Mouse (Mus musculus): ENCODE data around the gene Ptprn2. TPM values are rescaled to one million over a fixed set of nuclear protein-coding genes. Genes with fewer than 3 reads are reported as not detected.

Gene Ptprn2
- polyA plus RNA-seq, 1 experiment from 2014 or later: 0.15 TPM

DNA sequence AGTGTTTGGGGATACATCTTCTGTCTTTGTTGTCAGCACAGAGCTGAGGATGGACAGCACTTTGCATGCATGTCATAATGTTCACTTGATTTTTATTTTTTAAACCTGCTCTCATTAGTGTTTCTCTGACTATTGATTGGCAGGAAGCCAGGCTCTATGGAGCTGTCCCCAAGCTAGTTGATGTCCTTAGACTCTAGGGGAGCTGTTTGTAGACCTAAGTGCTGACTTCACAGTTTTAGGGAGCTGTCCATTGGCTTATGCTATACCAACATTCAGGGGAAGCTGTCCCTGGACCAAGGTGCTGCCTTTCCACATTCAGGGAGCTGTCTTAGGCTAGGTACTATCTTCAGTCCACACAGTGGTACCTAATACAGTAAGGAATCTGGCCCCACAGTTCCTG lies 360.7 kb downstream of the Ptprn2 start:
- ATAC-seq (ENCODE audit: extremely low read depth, insufficient number of reproducible peaks, low FRiP score, low TSS enrichment): no peak
- no peaks in the 10 kb centered on the region for H3K27me3 ChIP-seq (replicated peaks)
- H3K4me2 ChIP-seq: no peak overlapping the region

DNA sequence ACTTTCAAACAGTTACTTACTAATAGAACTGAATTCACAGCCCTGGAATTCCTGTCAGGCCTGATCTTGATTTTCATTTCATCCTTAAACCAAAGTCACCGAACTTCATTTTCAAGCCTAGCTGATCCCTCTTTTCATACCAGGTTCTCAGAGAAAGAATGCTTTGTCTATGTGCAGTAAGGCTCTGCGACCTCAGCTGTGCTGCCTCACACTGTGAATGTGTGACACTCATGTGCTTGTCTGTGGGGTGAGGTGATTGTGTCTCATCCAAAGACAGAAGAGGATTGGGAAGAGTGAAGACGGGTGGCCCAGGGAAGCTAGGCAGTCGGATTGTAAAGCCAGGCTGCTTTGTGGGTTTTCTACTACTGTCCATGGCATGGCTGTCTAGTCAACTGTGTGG lies 361.5 kb downstream of the Ptprn2 start:
- Histone ChIP-seq H3K36me3 (no peaks in the 10 kb centered on the region), H3K4me1 (no peaks in the 10 kb centered on the region), H3K9ac (no peak overlapping the region), H3K4me2 (no peak overlapping the region), H3K9me3 (no peaks in the 10 kb centered on the region), H3K27ac (replicated peaks) (no peak overlapping the region), H3K27me3 (replicated peaks) (no peaks in the 10 kb centered on the region), H3K4me3 (no peak overlapping the region)
- 72% methylated on average over 4 of the region's 4 CpGs for WGBS
- ATAC-seq (ENCODE audit: extremely low read depth, insufficient number of reproducible peaks, low FRiP score, low TSS enrichment): no peak

More for the DNA sequence above, 360.7 kb downstream of the Ptprn2 start:
- Histone ChIP-seq H3K27ac (replicated peaks) (no peak overlapping the region), H3K9ac (no peak overlapping the region), H3K4me3 (no peak overlapping the region), H3K4me1 (no peaks in the 10 kb centered on the region), H3K9me3 (no peaks in the 10 kb centered on the region), H3K36me3 (no peaks in the 10 kb centered on the region)

DNA sequence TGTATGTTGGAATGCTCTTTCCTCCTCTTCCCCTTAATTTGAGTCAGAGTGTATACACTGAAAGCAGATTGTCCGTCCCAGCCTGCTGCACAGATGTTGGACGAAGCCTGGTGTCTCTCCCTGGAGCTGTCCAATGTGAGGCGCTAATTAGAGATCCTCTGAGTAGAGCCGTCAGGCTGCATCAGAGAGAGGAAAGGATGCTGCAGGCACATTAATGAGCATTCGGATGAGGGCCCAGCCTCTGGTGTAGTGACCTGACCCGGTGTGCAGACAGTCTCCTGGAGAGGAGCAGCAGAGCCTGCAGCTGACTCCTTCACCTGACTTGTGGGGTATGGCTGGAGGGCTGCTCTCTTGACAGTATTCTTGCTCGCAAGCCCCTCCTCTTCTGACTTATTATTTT lies 370.8 kb downstream of the Ptprn2 start:
- H3K4me3 ChIP-seq: no peak overlapping the region
- no peaks in the 10 kb centered on the region for H3K4me1 ChIP-seq
- H3K36me3 ChIP-seq: no peaks in the 10 kb centered on the region
- H3K9me3 ChIP-seq: no peaks in the 10 kb centered on the region
- ATAC-seq (ENCODE audit: extremely low read depth, insufficient number of reproducible peaks, low FRiP score, low TSS enrichment): no peak
- no peak overlapping the region for H3K9ac ChIP-seq
- no peak overlapping the region for H3K27ac ChIP-seq (replicated peaks)
- 52% methylated on average over 7 of the region's 7 CpGs for WGBS
- no peaks in the 10 kb centered on the region for H3K27me3 ChIP-seq (replicated peaks)
- no peak overlapping the region for H3K4me2 ChIP-seq

DNA sequence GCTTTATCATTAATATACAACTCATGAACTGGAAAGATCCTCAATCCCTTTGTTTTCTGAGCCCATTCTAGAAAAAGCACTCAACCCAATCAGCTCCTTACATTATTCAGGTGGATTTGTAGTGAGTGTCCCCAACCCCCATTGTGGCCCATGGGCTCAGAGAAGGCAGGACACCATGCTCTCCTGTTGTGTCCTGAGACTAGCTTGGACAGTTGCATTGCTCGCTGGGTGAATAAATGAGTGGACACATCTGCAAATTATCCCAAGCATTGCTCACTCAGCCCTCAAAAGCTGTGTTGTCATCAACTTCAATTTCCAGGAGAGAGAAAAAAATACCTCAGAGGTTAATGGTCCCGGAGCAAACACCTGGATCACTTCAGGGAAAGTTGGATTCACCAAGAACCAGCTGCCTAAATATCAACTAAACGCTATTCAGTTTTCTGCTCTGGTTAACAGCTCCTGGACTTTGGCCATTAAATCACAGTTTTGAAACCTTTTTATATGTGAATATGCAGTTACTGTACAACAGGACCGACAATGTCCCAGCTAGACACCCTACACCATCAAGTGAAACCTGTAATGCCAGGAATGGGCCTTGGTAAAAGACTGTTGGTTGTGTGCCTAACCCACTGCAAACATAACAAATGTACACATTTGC lies 376.0 kb downstream of the Ptprn2 start:
- no peak for ATAC-seq (ENCODE audit: extremely low read depth, insufficient number of reproducible peaks, low FRiP score, low TSS enrichment)
- H3K9ac ChIP-seq: no peak overlapping the region
- H3K4me2 ChIP-seq: no peak overlapping the region
- no peaks in the 10 kb centered on the region for H3K27me3 ChIP-seq (replicated peaks)
- H3K36me3 ChIP-seq: no peaks in the 10 kb centered on the region
- H3K9me3 ChIP-seq: no peaks in the 10 kb centered on the region
- no peak overlapping the region for H3K27ac ChIP-seq (replicated peaks)
- H3K4me3 ChIP-seq: no peak overlapping the region
- 78% methylated on average over 4 of the region's 4 CpGs for WGBS
- H3K4me1 ChIP-seq: no peaks in the 10 kb centered on the region

DNA sequence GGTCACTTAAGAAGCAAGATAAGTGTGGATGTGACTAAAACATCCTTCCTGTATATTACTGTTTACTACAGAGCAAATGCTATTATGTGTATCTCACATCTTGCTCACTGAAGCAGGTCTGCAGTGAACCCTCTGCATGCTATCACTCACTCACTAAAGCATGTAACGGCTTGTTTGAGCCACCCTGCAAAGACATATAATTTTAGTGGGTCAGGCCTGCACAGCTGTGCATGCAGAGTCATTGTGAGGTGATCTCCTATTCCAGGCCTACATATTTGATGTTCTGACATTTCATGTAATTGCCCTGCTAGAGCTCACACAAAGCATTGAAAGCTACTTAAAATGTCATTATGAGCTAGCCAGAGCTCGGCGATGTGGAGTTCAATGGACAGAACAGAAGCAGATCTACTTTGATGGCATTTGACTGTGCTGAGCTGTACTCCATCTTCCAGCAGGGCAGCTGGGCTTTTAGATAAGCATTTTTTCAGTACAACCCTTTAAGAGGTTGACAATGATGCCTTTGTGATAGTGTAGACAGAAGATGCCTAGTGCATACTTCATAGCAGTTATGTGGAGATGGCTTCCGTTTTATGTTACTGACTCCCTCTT lies 377.9 kb downstream of the Ptprn2 start:
- no peaks in the 10 kb centered on the region for H3K36me3 ChIP-seq
- no peak overlapping the region for H3K4me3 ChIP-seq
- H3K9me3 ChIP-seq: no peaks in the 10 kb centered on the region
- no peaks in the 10 kb centered on the region for H3K27me3 ChIP-seq (replicated peaks)
- no peak for ATAC-seq (ENCODE audit: extremely low read depth, insufficient number of reproducible peaks, low FRiP score, low TSS enrichment)
- 72% methylated on average over 4 of the region's 4 CpGs for WGBS
- no peak overlapping the region for H3K27ac ChIP-seq (replicated peaks)
- no peaks in the 10 kb centered on the region for H3K4me1 ChIP-seq
- H3K9ac ChIP-seq: no peak overlapping the region
- no peak overlapping the region for H3K4me2 ChIP-seq

DNA sequence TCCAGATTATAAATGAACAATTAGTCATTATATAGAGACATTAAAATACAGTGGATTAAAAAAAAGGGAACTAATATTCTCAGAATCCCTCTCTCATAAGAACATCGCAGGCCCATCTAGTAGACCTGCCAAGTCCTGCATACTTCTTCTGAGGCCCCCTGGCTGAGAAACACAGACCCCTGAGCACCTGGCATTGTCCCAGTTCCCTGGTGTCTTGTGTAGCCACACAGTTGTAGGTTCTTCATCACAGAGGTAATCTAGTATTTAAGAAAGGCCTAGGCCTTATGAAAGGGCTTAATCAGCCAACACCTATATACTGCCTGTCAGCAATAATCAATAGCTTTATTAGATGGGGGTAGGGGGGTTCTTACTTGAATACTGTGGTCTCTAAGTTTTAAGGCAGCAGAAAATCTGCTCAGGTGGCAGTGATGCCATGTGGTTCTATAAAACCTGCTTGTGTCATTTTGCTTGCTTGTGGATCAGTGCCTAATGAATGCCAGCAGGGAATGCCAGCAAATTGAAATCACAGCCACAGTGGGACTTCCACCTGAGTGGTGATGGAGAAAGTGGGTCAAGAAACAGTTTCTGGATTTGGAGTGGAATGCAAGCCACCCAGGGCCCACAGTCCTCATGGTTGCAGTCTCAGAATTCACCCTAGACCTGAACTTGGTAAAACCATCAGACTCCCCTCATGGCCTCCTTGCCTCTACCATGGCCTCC lies 388.5 kb downstream of the Ptprn2 start:
- no peak overlapping the region for H3K9ac ChIP-seq

DNA sequence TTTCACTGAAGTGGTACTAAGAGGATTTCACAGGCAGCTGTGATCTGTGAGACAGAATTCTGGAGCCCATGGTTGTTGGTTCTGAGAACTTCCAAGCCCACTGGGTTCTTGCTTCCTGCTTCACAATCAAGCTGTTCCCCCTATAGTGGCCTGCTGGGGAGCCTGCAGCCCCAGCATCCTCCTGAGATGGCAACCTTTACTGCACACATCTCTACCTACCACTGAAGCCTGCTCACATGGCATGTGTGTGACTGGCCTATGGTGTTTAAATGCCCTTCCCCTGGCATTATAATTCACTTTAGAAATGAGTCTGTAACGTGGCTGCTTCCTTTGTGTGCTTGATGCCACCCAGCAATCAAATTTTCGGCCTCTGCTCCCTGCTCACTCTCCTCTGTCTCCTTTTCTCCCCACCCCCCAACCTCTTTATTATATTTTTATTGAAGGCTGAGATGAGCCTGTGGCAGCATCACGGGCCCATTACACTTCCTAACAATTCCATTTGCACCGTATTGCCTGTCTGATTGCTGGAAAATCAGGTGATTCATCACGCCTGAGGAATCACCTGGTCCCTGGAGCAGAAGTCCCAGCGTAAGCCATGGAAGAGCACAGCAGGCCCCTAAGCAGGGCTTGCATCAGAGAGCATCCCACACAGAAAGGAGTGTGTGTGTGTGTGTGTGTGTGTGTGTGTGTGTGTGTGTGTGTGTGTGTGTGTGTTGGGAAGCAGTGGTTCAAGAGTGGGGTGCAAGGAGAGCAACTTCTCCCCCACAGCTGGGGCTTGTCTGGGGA lies 402.2 kb downstream of the Ptprn2 start:
- ATAC-seq (ENCODE audit: extremely low read depth, insufficient number of reproducible peaks, low FRiP score, low TSS enrichment): no peak
- Histone ChIP-seq H3K27ac (replicated peaks) (no peak overlapping the region), H3K4me3 (no peak overlapping the region), H3K9me3 (no peaks in the 10 kb centered on the region), H3K4me1 (no peaks in the 10 kb centered on the region), H3K4me2 (no peak overlapping the region), H3K27me3 (replicated peaks) (no peaks in the 10 kb centered on the region), H3K36me3 (no peaks in the 10 kb centered on the region), H3K9ac (no peak overlapping the region)
- WGBS: 69% methylated on average over 6 of the region's 6 CpGs

More for the DNA sequence above, 388.5 kb downstream of the Ptprn2 start:
- Histone ChIP-seq H3K4me3 (no peak overlapping the region), H3K27ac (replicated peaks) (no peak overlapping the region), H3K9me3 (no peaks in the 10 kb centered on the region), H3K4me2 (no peak overlapping the region), H3K27me3 (replicated peaks) (no peaks in the 10 kb centered on the region), H3K36me3 (no peaks in the 10 kb centered on the region), H3K4me1 (no peaks in the 10 kb centered on the region)
- WGBS: 89% methylated on average over 1 of the region's 1 CpGs
- ATAC-seq (ENCODE audit: extremely low read depth, insufficient number of reproducible peaks, low FRiP score, low TSS enrichment): no peak

DNA sequence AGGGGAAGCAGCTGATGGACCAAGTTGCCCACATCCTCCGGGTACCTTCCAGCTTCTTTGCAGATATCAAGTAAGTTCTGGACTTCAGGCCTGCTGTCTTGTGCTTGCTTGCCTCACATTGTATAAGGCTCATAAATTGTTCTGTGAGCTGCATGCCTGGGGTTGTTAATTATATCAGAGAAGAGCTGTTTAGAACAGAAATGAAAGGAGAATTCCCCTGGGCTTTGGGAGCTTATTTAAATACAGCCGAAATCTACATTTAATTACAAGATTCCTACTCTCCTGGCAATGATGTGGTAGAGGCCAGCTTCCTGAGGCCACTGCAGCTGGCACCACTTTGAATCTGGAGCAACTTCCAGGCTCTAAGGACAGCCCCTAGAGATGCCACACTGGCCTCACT lies 403.3 kb downstream of the Ptprn2 start:
- no peaks in the 10 kb centered on the region for H3K27me3 ChIP-seq (replicated peaks)
- 78% methylated on average over 2 of the region's 2 CpGs for WGBS
- no peak overlapping the region for H3K4me3 ChIP-seq
- no peaks in the 10 kb centered on the region for H3K4me1 ChIP-seq
- no peaks in the 10 kb centered on the region for H3K36me3 ChIP-seq
- H3K9ac ChIP-seq: no peak overlapping the region
- H3K27ac ChIP-seq (replicated peaks): no peak overlapping the region
- no peaks in the 10 kb centered on the region for H3K9me3 ChIP-seq
- H3K4me2 ChIP-seq: no peak overlapping the region
- ATAC-seq (ENCODE audit: extremely low read depth, insufficient number of reproducible peaks, low FRiP score, low TSS enrichment): no peak

DNA sequence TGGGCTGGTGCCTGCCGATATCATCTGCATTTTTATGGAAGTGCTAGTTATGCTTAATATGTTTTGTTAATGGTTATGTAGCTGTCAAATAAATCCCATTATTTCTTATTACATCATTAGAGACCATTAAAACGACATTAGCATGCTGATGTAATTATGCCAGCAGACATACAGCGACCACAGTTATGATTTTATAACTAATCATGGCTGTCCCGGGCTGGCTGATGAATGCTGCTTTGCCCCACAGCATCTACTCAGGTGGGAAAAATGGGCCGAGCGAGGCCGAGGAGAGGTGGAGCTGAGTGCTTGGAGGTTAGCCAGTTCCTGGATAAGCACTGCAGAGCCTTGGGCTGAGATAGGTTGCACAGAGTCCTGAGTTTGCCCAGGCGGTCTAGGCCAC lies 407.1 kb downstream of the Ptprn2 start:
- Histone ChIP-seq H3K4me3 (no peak overlapping the region), H3K27ac (replicated peaks) (no peak overlapping the region), H3K9ac (no peak overlapping the region), H3K4me2 (no peak overlapping the region), H3K4me1 (no peaks in the 10 kb centered on the region), H3K9me3 (no peaks in the 10 kb centered on the region), H3K36me3 (no peaks in the 10 kb centered on the region), H3K27me3 (replicated peaks) (no peaks in the 10 kb centered on the region)
- WGBS: 85% methylated on average over 8 of the region's 8 CpGs
- no peak for ATAC-seq (ENCODE audit: extremely low read depth, insufficient number of reproducible peaks, low FRiP score, low TSS enrichment)

DNA sequence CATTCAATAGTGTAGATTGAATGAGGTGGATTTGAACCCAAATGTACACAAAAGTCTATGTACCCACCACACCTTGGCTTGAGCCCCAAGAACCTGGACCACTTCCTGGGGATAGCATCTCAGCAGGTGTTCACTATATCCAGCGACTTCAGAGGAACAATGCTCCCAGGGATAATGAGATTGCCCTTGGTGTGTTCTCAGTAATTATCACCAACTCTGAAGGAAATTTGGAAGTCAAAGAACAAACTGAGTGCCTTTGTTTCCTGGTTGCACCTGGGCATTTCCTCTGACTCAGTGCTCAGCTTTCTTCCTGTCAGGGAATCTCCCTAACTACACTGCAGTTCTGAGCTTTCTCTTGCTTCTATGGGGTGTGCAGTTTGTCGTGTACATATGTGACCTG lies 411.1 kb downstream of the Ptprn2 start:
- no peak for ATAC-seq (ENCODE audit: extremely low read depth, insufficient number of reproducible peaks, low FRiP score, low TSS enrichment)
- 37% methylated on average over 2 of the region's 2 CpGs for WGBS
- Histone ChIP-seq H3K9ac (no peak overlapping the region), H3K27ac (replicated peaks) (no peak overlapping the region), H3K4me1 (no peaks in the 10 kb centered on the region), H3K27me3 (replicated peaks) (no peaks in the 10 kb centered on the region), H3K9me3 (no peaks in the 10 kb centered on the region), H3K4me3 (no peak overlapping the region), H3K4me2 (no peak overlapping the region), H3K36me3 (no peaks in the 10 kb centered on the region)

DNA sequence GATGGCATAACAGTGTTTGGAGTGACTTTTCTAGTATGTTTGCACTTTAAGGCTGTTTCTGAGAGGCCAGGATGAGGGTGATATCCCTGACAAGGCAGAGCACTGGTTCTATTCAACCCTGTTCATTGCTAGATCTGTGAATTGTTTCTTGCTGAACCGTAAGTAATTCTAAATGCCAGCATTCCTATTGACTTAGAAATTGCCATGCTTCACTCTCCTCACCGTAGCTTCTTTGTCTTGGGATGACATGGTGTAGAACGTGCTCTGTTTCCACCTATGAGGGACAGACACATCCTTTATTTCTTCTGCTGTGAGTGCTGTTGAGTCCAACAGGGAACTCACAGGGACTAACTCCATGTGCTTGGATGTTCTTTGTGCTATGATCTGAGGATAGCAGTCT lies 416.3 kb downstream of the Ptprn2 start:
- WGBS: 68% methylated on average over 3 of the region's 3 CpGs
- H3K9me3 ChIP-seq: no peaks in the 10 kb centered on the region
- H3K9ac ChIP-seq: no peak overlapping the region
- H3K27me3 ChIP-seq (replicated peaks): no peaks in the 10 kb centered on the region
- H3K36me3 ChIP-seq: no peaks in the 10 kb centered on the region
- H3K4me2 ChIP-seq: no peak overlapping the region
- no peaks in the 10 kb centered on the region for H3K4me1 ChIP-seq
- no peak for ATAC-seq (ENCODE audit: extremely low read depth, insufficient number of reproducible peaks, low FRiP score, low TSS enrichment)
- H3K4me3 ChIP-seq: no peak overlapping the region
- no peak overlapping the region for H3K27ac ChIP-seq (replicated peaks)
